Mouse (Mus musculus): ENCODE measurements around the gene Ddah1. TPM values are rescaled to one million over a fixed set of nuclear protein-coding genes. Genes with fewer than 3 reads are reported as not detected.

The Ddah1 gene
- polyA plus RNA-seq, 1 experiment from 2014 or later, result 91.2 TPM

GRCm38 (mm10) chr3:145775862-145776261, 17.4 kb downstream of the Ddah1 start:
- Histone ChIP-seq H3K4me1 (ENCODE audit: control insufficient read depth, insufficient read depth, low read length) (no peaks in the 10 kb centered on the region), H3K36me3 (ENCODE audit: control insufficient read depth, insufficient read depth, low read length) (no peaks in the 10 kb centered on the region), H3K4me2 (ENCODE audit: low read length) (no peak overlapping the region), H3K4me3 (replicated peaks; ENCODE audit: low read depth, low read length) (no peak overlapping the region), H3K27ac (replicated peaks; ENCODE audit: low read depth, low read length) (no peak overlapping the region), H3K9ac (replicated peaks; ENCODE audit: low read length) (no peak overlapping the region), H3K27me3 (ENCODE audit: control insufficient read depth, insufficient read depth, low read length) (no peaks in the 10 kb centered on the region), H3K9me3 (ENCODE audit: control insufficient read depth, low read length) (no peaks in the 10 kb centered on the region)
- ATAC-seq (ENCODE audit: low FRiP score, low TSS enrichment), result no peak
- DNase-seq, result no peak
- WGBS, result 89% methylated on average over 5 of the region's 5 CpGs

GRCm38 (mm10) chr3:145777006-145777405, 18.5 kb downstream of the Ddah1 start:
- no peak for ATAC-seq (ENCODE audit: low FRiP score, low TSS enrichment)
- WGBS, result 95% methylated on average over 15 of the region's 15 CpGs

GRCm38 (mm10) chr3:145778406-145778922, 20.0 kb downstream of the Ddah1 start:
- Histone ChIP-seq H3K4me3 (replicated peaks; ENCODE audit: low read depth, low read length) (no peak overlapping the region), H3K36me3 (ENCODE audit: control insufficient read depth, insufficient read depth, low read length) (no peaks in the 10 kb centered on the region), H3K9me3 (ENCODE audit: control insufficient read depth, low read length) (no peaks in the 10 kb centered on the region), H3K27ac (replicated peaks; ENCODE audit: low read depth, low read length) (no peak overlapping the region), H3K4me2 (ENCODE audit: low read length) (no peak overlapping the region), H3K9ac (replicated peaks; ENCODE audit: low read length) (no peak overlapping the region), H3K4me1 (ENCODE audit: control insufficient read depth, insufficient read depth, low read length) (no peaks in the 10 kb centered on the region), H3K27me3 (ENCODE audit: control insufficient read depth, insufficient read depth, low read length) (no peaks in the 10 kb centered on the region)
- ATAC-seq (ENCODE audit: low FRiP score, low TSS enrichment) (no peak), DNase-seq (no peak)
- WGBS, result 84% methylated on average over 6 of the region's 6 CpGs

More at GRCm38 (mm10) chr3:145777006-145777405, 18.5 kb downstream of the Ddah1 start:
- Histone ChIP-seq H3K9ac (replicated peaks; ENCODE audit: low read length) (no peak overlapping the region), H3K27ac (replicated peaks; ENCODE audit: low read depth, low read length) (no peak overlapping the region), H3K4me1 (ENCODE audit: control insufficient read depth, insufficient read depth, low read length) (no peaks in the 10 kb centered on the region), H3K27me3 (ENCODE audit: control insufficient read depth, insufficient read depth, low read length) (no peaks in the 10 kb centered on the region), H3K4me3 (replicated peaks; ENCODE audit: low read depth, low read length) (no peak overlapping the region), H3K9me3 (ENCODE audit: control insufficient read depth, low read length) (no peaks in the 10 kb centered on the region), H3K36me3 (ENCODE audit: control insufficient read depth, insufficient read depth, low read length) (no peaks in the 10 kb centered on the region), H3K4me2 (ENCODE audit: low read length) (no peak overlapping the region)
- DNase-seq, result no peak

GRCm38 (mm10) chr3:145779279-145779973, 21.0 kb downstream of the Ddah1 start:
- Histone ChIP-seq H3K4me1 (ENCODE audit: control insufficient read depth, insufficient read depth, low read length) (no peaks in the 10 kb centered on the region), H3K36me3 (ENCODE audit: control insufficient read depth, insufficient read depth, low read length) (no peaks in the 10 kb centered on the region), H3K27me3 (ENCODE audit: control insufficient read depth, insufficient read depth, low read length) (no peaks in the 10 kb centered on the region), H3K4me2 (ENCODE audit: low read length) (no peak overlapping the region), H3K4me3 (replicated peaks; ENCODE audit: low read depth, low read length) (no peak overlapping the region), H3K27ac (replicated peaks; ENCODE audit: low read depth, low read length) (no peak overlapping the region), H3K9ac (replicated peaks; ENCODE audit: low read length) (no peak overlapping the region), H3K9me3 (ENCODE audit: control insufficient read depth, low read length) (no peaks in the 10 kb centered on the region)
- 72% methylated on average over 5 of the region's 5 CpGs for WGBS
- DNase-seq (no peak), ATAC-seq (ENCODE audit: low FRiP score, low TSS enrichment) (no peak)

- Histone ChIP-seq H3K36me3 (ENCODE audit: control insufficient read depth, insufficient read depth, low read length) (no peaks in the 10 kb centered on the region), H3K9me3 (ENCODE audit: control insufficient read depth, low read length) (no peaks in the 10 kb centered on the region), H3K4me3 (replicated peaks; ENCODE audit: low read depth, low read length) (no peak overlapping the region), H3K9ac (replicated peaks; ENCODE audit: low read length) (no peak overlapping the region), H3K27me3 (ENCODE audit: control insufficient read depth, insufficient read depth, low read length) (no peaks in the 10 kb centered on the region), H3K4me2 (ENCODE audit: low read length) (no peak overlapping the region), H3K4me1 (ENCODE audit: control insufficient read depth, insufficient read depth, low read length) (no peaks in the 10 kb centered on the region), H3K27ac (replicated peaks; ENCODE audit: low read depth, low read length) (no peak overlapping the region)
- WGBS, result 75% methylated on average over 14 of the region's 14 CpGs
- ATAC-seq (ENCODE audit: low FRiP score, low TSS enrichment), result no peak
- DNase-seq, result no peak
Observed at GRCm38 (mm10) chr3:145780784-145781442, 22.4 kb downstream of the Ddah1 start.

GRCm38 (mm10) chr3:145785244-145785643, 26.8 kb downstream of the Ddah1 start:
- Histone ChIP-seq H3K9me3 (ENCODE audit: control insufficient read depth, low read length) (no peaks in the 10 kb centered on the region), H3K36me3 (ENCODE audit: control insufficient read depth, insufficient read depth, low read length) (no peaks in the 10 kb centered on the region), H3K4me3 (replicated peaks; ENCODE audit: low read depth, low read length) (no peak overlapping the region), H3K27me3 (ENCODE audit: control insufficient read depth, insufficient read depth, low read length) (no peaks in the 10 kb centered on the region), H3K4me2 (ENCODE audit: low read length) (no peak overlapping the region), H3K4me1 (ENCODE audit: control insufficient read depth, insufficient read depth, low read length) (no peaks in the 10 kb centered on the region), H3K27ac (replicated peaks; ENCODE audit: low read depth, low read length) (no peak overlapping the region), H3K9ac (replicated peaks; ENCODE audit: low read length) (no peak overlapping the region)
- DNase-seq (no peak), ATAC-seq (ENCODE audit: low FRiP score, low TSS enrichment) (no peak)
- WGBS, result 78% methylated on average over 7 of the region's 7 CpGs

- ATAC-seq (ENCODE audit: low FRiP score, low TSS enrichment) (no peak), DNase-seq (no peak)
- H3K4me3 ChIP-seq (replicated peaks; ENCODE audit: low read depth, low read length), result no peak overlapping the region
- H3K4me2 ChIP-seq (ENCODE audit: low read length), result no peak overlapping the region
- H3K4me1 ChIP-seq (ENCODE audit: control insufficient read depth, insufficient read depth, low read length), result no peaks in the 10 kb centered on the region
- no peaks in the 10 kb centered on the region for H3K27me3 ChIP-seq (ENCODE audit: control insufficient read depth, insufficient read depth, low read length)
- no peak overlapping the region for H3K27ac ChIP-seq (replicated peaks; ENCODE audit: low read depth, low read length)
- no peaks in the 10 kb centered on the region for H3K36me3 ChIP-seq (ENCODE audit: control insufficient read depth, insufficient read depth, low read length)
- 92% methylated on average over 9 of the region's 9 CpGs for WGBS
- no peak overlapping the region for H3K9ac ChIP-seq (replicated peaks; ENCODE audit: low read length)
- no peaks in the 10 kb centered on the region for H3K9me3 ChIP-seq (ENCODE audit: control insufficient read depth, low read length)
Observed at GRCm38 (mm10) chr3:145787303-145787702, 28.8 kb downstream of the Ddah1 start.

- Histone ChIP-seq H3K9me3 (ENCODE audit: control insufficient read depth, low read length) (0 out of 2 replicates have a peak, but pooled peaks cover 2% of the 10 kb centered on the region), H3K4me1 (ENCODE audit: control insufficient read depth, insufficient read depth, low read length) (no peaks in the 10 kb centered on the region), H3K9ac (replicated peaks; ENCODE audit: low read length) (no peak overlapping the region), H3K4me2 (ENCODE audit: low read length) (no peak overlapping the region), H3K27ac (replicated peaks; ENCODE audit: low read depth, low read length) (no peak overlapping the region), H3K36me3 (ENCODE audit: control insufficient read depth, insufficient read depth, low read length) (no peaks in the 10 kb centered on the region), H3K27me3 (ENCODE audit: control insufficient read depth, insufficient read depth, low read length) (no peaks in the 10 kb centered on the region), H3K4me3 (replicated peaks; ENCODE audit: low read depth, low read length) (no peak overlapping the region)
- ATAC-seq (ENCODE audit: low FRiP score, low TSS enrichment) (no peak), DNase-seq (no peak)
- 94% methylated on average over 7 of the region's 7 CpGs for WGBS
Observed at GRCm38 (mm10) chr3:145789114-145789513, 30.6 kb downstream of the Ddah1 start.

GRCm38 (mm10) chr3:145790233-145790632, 31.8 kb downstream of the Ddah1 start:
- H3K9me3 ChIP-seq (ENCODE audit: control insufficient read depth, low read length), result 0 out of 2 replicates have a peak, but pooled peaks cover 2% of the 10 kb centered on the region
- ATAC-seq (ENCODE audit: low FRiP score, low TSS enrichment), result no peak

More at GRCm38 (mm10) chr3:145790233-145790632, 31.8 kb downstream of the Ddah1 start:
- Histone ChIP-seq H3K36me3 (ENCODE audit: control insufficient read depth, insufficient read depth, low read length) (no peaks in the 10 kb centered on the region), H3K4me2 (ENCODE audit: low read length) (no peak overlapping the region), H3K4me1 (ENCODE audit: control insufficient read depth, insufficient read depth, low read length) (no peaks in the 10 kb centered on the region), H3K27ac (replicated peaks; ENCODE audit: low read depth, low read length) (no peak overlapping the region), H3K27me3 (ENCODE audit: control insufficient read depth, insufficient read depth, low read length) (no peaks in the 10 kb centered on the region), H3K4me3 (replicated peaks; ENCODE audit: low read depth, low read length) (no peak overlapping the region), H3K9ac (replicated peaks; ENCODE audit: low read length) (no peak overlapping the region)
- DNase-seq, result no peak
- WGBS, result 91% methylated on average over 3 of the region's 3 CpGs
